In genomic region chr11:6766725-6767124, GRCm38 (mm10) we compare ENCODE assay signal across 29 mouse cellular contexts.
A peak's percentile ranks its signal among the peaks of the same experiment; 100 is the strongest.
DNase-seq lines count a peak whose midpoint lies in the region; ATAC-seq and TF ChIP-seq lines count a peak whose summit lies in the region.
"Had no signal": no experiment of that assay in that cellular context is flagged by ENCODE, and none has a peak within 500 bp of the region (broad histone marks: within the 10 kb centered on the region; RNA-seq: fewer than 3 reads in every experiment).

No protein-coding gene starts in this region.

- no peak overlapping the region for H3K9ac ChIP-seq in forebrain, postnatal 0 days
- H3K9ac ChIP-seq in forebrain, embryonic 16.5 days (replicated peaks; ENCODE audit: low read depth, low read length) = no peak overlapping the region
- H3K9ac ChIP-seq: embryonic facial prominence, embryonic 13.5 days; forebrain, embryonic 12.5 days; heart, embryonic 15.5 days; hindbrain, embryonic 14.5 days; liver, embryonic 15.5 days; lung, embryonic 15.5 days had no signal

- no peak overlapping the region for H3K27ac ChIP-seq in forebrain, postnatal 0 days (ENCODE audit: low read depth, low read length)
- no peak overlapping the region for H3K27ac ChIP-seq in forebrain, embryonic 16.5 days (ENCODE audit: low read length)
- peak overlapping the region; percentile 19; the same call in 1 of the 2 replicates for H3K27ac ChIP-seq in left cerebral cortex, adult 2 months
- H3K27ac ChIP-seq: embryonic facial prominence, embryonic 13.5 days; forebrain, embryonic 12.5 days; heart, embryonic 15.5 days; hindbrain, embryonic 14.5 days; liver, embryonic 15.5 days; lung, embryonic 15.5 days; macrophage had no signal

- H3K27me3 ChIP-seq in forebrain, postnatal 0 days (ENCODE audit: insufficient read depth, low read length) = no peaks in the 10 kb centered on the region
- H3K27me3 ChIP-seq in forebrain, embryonic 16.5 days (replicated peaks; ENCODE audit: control insufficient read depth, insufficient read depth, low read length) = no peaks in the 10 kb centered on the region
- H3K27me3 ChIP-seq: embryonic facial prominence, embryonic 13.5 days; forebrain, embryonic 12.5 days; heart, embryonic 15.5 days; liver, embryonic 15.5 days; lung, embryonic 15.5 days had no signal

- H3K4me1 ChIP-seq in forebrain, postnatal 0 days (ENCODE audit: insufficient read depth) = no peaks in the 10 kb centered on the region
- no peaks in the 10 kb centered on the region for H3K4me1 ChIP-seq in forebrain, embryonic 16.5 days (replicated peaks; ENCODE audit: control insufficient read depth, insufficient read depth, low read length)
- H3K4me1 ChIP-seq: embryonic facial prominence, embryonic 13.5 days; forebrain, embryonic 12.5 days; liver, embryonic 15.5 days; lung, embryonic 15.5 days had no signal

- peak; percentile 31 for DNase-seq in forebrain, postnatal 0 days
- peak in 1 of 2 experiments; percentile 14 for DNase-seq in left cerebral cortex, adult 2 months (ENCODE audit: extremely low spot score in 1 of 2, low spot score in 2 of 2)
- no peak for DNase-seq in left cerebral cortex, adult 11 months (ENCODE audit: low spot score)
- peak; percentile 70 for DNase-seq in brain, adult 2 months (ENCODE audit: low read depth, low spot score)
- DNase-seq in right cerebral cortex, postnatal 25 days = peak; percentile 14
- DNase-seq: adrenal gland, adult 8-10 months; cerebellum, adult 18-20 months; cerebellum, postnatal 14 days; gastrocnemius, postnatal 25 days; heart, postnatal 4 days; kidney, adult 8-10 months; kidney, postnatal 14 days; liver; retina, postnatal 1 day; thymus, adult 18-20 months; thymus, postnatal 36 days had no signal

- peak; percentile 30; the same call in 1 of the 2 replicates for ATAC-seq in forebrain, postnatal 0 days
- ATAC-seq in forebrain, embryonic 16.5 days = no peak
- no peak for ATAC-seq in monocyte, adult 5-6 weeks (replicated peaks; ENCODE audit: insufficient number of reproducible peaks, low FRiP score, low TSS enrichment, poor library complexity, severe bottlenecking)
- ATAC-seq: activated CD4-positive, CD25-positive, alpha-beta regulatory T cell, adult 4 months; inflammation-experienced regulatory T-cells, adult 6 months; midbrain, embryonic 16.5 days had no signal

- H3K9me3 ChIP-seq in forebrain, postnatal 0 days (ENCODE audit: low read length) = no peaks in the 10 kb centered on the region
- H3K9me3 ChIP-seq in forebrain, embryonic 16.5 days (ENCODE audit: control insufficient read depth, low read length) = no peaks in the 10 kb centered on the region
- H3K9me3 ChIP-seq: embryonic facial prominence, embryonic 13.5 days; heart, embryonic 15.5 days; liver, embryonic 15.5 days; lung, embryonic 15.5 days had no signal

- H3K36me3 ChIP-seq in forebrain, postnatal 0 days (ENCODE audit: insufficient read depth) = no peaks in the 10 kb centered on the region
- H3K36me3 ChIP-seq in forebrain, embryonic 16.5 days (ENCODE audit: control insufficient read depth, insufficient read depth) = no peaks in the 10 kb centered on the region
- H3K36me3 ChIP-seq: embryonic facial prominence, embryonic 13.5 days; forebrain, embryonic 12.5 days; heart, embryonic 15.5 days; liver, embryonic 15.5 days; lung, embryonic 15.5 days had no signal

- 66% methylated on average over 7 of the region's 7 CpGs for WGBS in forebrain, postnatal 0 days
- 79% methylated on average over 7 of the region's 7 CpGs for WGBS in forebrain, embryonic 16.5 days

- no peak for TF ChIP-seq CTCF in forebrain, postnatal 0 days (IDR thresholded peaks at IDR 0.05; ENCODE audit: low read depth)
- no peak for TF ChIP-seq CTCF in left cerebral cortex, adult 2 months (IDR thresholded peaks at IDR 0.05)

- intact Hi-C loops in left cerebral cortex, adult 2 months (cut with DNase I) = loop anchor here (5.0 kb wide), 3 partner anchors 89 to 376 kb away; partner anchors contain the start of gene Adcy1

- H3K4me2 ChIP-seq in forebrain, postnatal 0 days (ENCODE audit: low read depth) = no peak overlapping the region
- no peak overlapping the region for H3K4me2 ChIP-seq in forebrain, embryonic 16.5 days (ENCODE audit: low read length)
- H3K4me2 ChIP-seq: embryonic facial prominence, embryonic 13.5 days; forebrain, embryonic 12.5 days; heart, embryonic 15.5 days; hindbrain, embryonic 14.5 days; liver, embryonic 15.5 days; lung, embryonic 15.5 days had no signal

- no peak overlapping the region for H3K4me3 ChIP-seq in forebrain, postnatal 0 days (ENCODE audit: low read depth, low read length)
- no peak overlapping the region for H3K4me3 ChIP-seq in forebrain, embryonic 16.5 days (replicated peaks; ENCODE audit: low read length)
- H3K4me3 ChIP-seq in left cerebral cortex, adult 2 months = no peak overlapping the region
- H3K4me3 ChIP-seq: embryonic facial prominence, embryonic 13.5 days; erythroblast, embryonic 14.5 days; forebrain, embryonic 12.5 days; heart, embryonic 15.5 days; liver, embryonic 15.5 days; lung, embryonic 15.5 days had no signal
